Mouse (Mus musculus) liver, embryonic 14.5 days (tissue): ENCODE data around the gene Klrg1.

Experiments
- CTCF ChIP-seq: IDR thresholded peaks from 2 replicates; pipeline ENCODE4 v1.5.1; 2016; ENCODE audit warnings: antibody characterized with exemption, low read depth, control low read depth
- EP300 ChIP-seq: IDR thresholded peaks from 2 replicates; pipeline ENCODE4 v1.6.1; 2016; ENCODE audit warnings: antibody characterized with exemption, low read depth

GRCm38 (mm10) chr6:122290253-122290652 lies 7.6 kb upstream of the Klrg1 start:
- TF ChIP-seq EP300 (no peak), CTCF (no peak)
